Mouse (Mus musculus): ENCODE results near the gene Tceanc2.

The Tceanc2 gene

GRCm38 (mm10) chr4:107178830-107179490 lies at the start of gene Tceanc2:
Gene Tceanc2 (minus strand): TSS chr4:107179116.
- DNase-seq (ENCODE audit: low spot score), result peak; percentile 33

GRCm38 (mm10) chr4:107226313-107226712 lies 47.4 kb upstream of the Tceanc2 start:
- DNase-seq (ENCODE audit: low spot score), result no peak

GRCm38 (mm10) chr4:107223225-107224204 lies 44.6 kb upstream of the Tceanc2 start:
- DNase-seq (ENCODE audit: low spot score), result no peak

- no peak for DNase-seq (ENCODE audit: low spot score)
Observed at GRCm38 (mm10) chr4:107221524-107221923, 42.6 kb upstream of the Tceanc2 start.

- DNase-seq (ENCODE audit: low spot score), result no peak
Observed at GRCm38 (mm10) chr4:107217574-107217973, 38.7 kb upstream of the Tceanc2 start.

- no peak for DNase-seq (ENCODE audit: low spot score)
Observed at GRCm38 (mm10) chr4:107213279-107214011, 34.5 kb upstream of the Tceanc2 start.

- DNase-seq (ENCODE audit: low spot score), result no peak
Observed at GRCm38 (mm10) chr4:107211936-107212335, 33.0 kb upstream of the Tceanc2 start.

- DNase-seq (ENCODE audit: low spot score), result no peak
Observed at GRCm38 (mm10) chr4:107211465-107211864, 32.5 kb upstream of the Tceanc2 start.

- no peak for DNase-seq (ENCODE audit: low spot score)
Observed at GRCm38 (mm10) chr4:107210483-107211097, 31.7 kb upstream of the Tceanc2 start.

GRCm38 (mm10) chr4:107208880-107209279 lies 30.0 kb upstream of the Tceanc2 start, which contains the start of gene Ldlrad1:
Gene Ldlrad1 (plus strand): TSS chr4:107209180.
- DNase-seq (ENCODE audit: low spot score), result no peak

- no peak for DNase-seq (ENCODE audit: low spot score)
Observed at GRCm38 (mm10) chr4:107207016-107207415, 28.1 kb upstream of the Tceanc2 start.

GRCm38 (mm10) chr4:107203001-107203400 lies 24.1 kb upstream of the Tceanc2 start:
- no peak for DNase-seq (ENCODE audit: low spot score)

- DNase-seq (ENCODE audit: low spot score), result no peak
Observed at GRCm38 (mm10) chr4:107201779-107202178, 22.9 kb upstream of the Tceanc2 start.

GRCm38 (mm10) chr4:107198072-107198471 lies 19.2 kb upstream of the Tceanc2 start:
- no peak for DNase-seq (ENCODE audit: low spot score)

GRCm38 (mm10) chr4:107196454-107196853 lies 17.5 kb upstream of the Tceanc2 start:
- DNase-seq (ENCODE audit: low spot score), result no peak

GRCm38 (mm10) chr4:107193841-107194240 lies 14.9 kb upstream of the Tceanc2 start:
- DNase-seq (ENCODE audit: low spot score), result no peak

- DNase-seq (ENCODE audit: low spot score), result no peak
Observed at GRCm38 (mm10) chr4:107185703-107186102, 6.8 kb upstream of the Tceanc2 start.

GRCm38 (mm10) chr4:107183203-107183602 lies 4.3 kb upstream of the Tceanc2 start:
- no peak for DNase-seq (ENCODE audit: low spot score)

GRCm38 (mm10) chr4:107182796-107183195 lies 3.9 kb upstream of the Tceanc2 start:
- no peak for DNase-seq (ENCODE audit: low spot score)

- DNase-seq (ENCODE audit: low spot score), result no peak
Observed at GRCm38 (mm10) chr4:107181866-107182265, 3.0 kb upstream of the Tceanc2 start.

GRCm38 (mm10) chr4:107180746-107181145 lies 1.8 kb upstream of the Tceanc2 start:
- DNase-seq (ENCODE audit: low spot score), result no peak

- DNase-seq (ENCODE audit: low spot score), result no peak
Observed at GRCm38 (mm10) chr4:107179561-107179960, 645 bp upstream of the Tceanc2 start.
